Mouse (Mus musculus) left cerebral cortex, postnatal 36 days (tissue): ENCODE results near the gene Chgb. TPM values are rescaled to one million over a fixed set of nuclear protein-coding genes. Genes with fewer than 3 reads are reported as not detected.

ENCODE experiments used
- DNase-seq, 2 experiments: peaks; one replicate each; pipeline ENCODE4 v3.0.0; 2021 to 2022; ENCODE audit warnings: low spot score in 2 of 2, mixed read lengths in 1 of 2
- intact Hi-C: fragments of 180-260 bp; cut with DNase I; formaldehyde crosslinking; loops from one replicate; pipeline ENCODE4 v1.15.1; 2025
- total RNA-seq, 2 experiments: library from RNA; stranded (reverse); gene quantifications; 2 replicates each; pipeline ENCODE4 v1.2.3; 2021

The Chgb gene
- total RNA-seq = 100 to 1,000 TPM; 267 to 280 TPM

DNA sequence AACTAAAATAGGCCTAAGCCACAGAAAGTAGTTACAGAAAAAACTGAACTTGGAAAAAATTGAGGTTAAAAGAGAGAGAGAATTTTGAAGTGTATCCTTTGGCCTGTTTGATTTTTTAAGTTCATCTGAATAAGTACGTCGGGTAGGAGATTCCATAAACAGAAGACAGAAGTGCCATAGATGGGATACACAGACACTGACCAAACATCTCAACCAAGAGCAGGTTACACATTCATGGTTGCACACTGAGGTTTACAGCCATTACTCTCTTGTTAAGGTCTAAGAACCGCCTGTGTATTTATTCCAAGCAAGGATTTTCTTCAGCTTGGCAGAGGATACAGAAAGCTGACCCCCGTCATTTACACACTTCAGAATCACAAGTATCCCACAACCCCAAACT is at the start of gene Chgb:
Gene Chgb (plus strand): TSS at position 301 of the 400 bp plus-strand sequence.
- no peak for DNase-seq
- intact Hi-C loops = loop anchor here (2.0 to 5.0 kb wide), 3 partner anchors 39 to 264 kb away; no protein-coding TSS in a partner anchor

DNA sequence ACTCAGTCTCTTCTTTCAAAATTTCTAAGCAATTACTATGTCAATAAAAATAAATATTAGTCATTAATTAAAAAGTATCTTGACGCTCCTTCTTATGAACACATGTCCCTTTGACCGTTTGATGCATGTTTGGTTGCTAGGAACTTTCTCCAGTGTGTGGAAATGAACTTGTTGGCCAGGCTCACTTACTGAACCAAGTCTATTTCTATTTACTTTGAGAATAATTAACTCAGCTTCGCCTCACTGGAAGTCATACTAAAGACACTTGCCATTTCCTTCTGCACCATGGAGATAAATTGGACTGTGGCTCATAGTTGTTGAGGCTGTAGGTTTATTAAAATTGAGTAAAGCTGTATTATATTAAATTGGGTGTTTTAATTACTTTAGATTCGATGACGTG is 48.1 kb upstream of the Chgb start:
- intact Hi-C loops = no loop called here
- DNase-seq = no peak

DNA sequence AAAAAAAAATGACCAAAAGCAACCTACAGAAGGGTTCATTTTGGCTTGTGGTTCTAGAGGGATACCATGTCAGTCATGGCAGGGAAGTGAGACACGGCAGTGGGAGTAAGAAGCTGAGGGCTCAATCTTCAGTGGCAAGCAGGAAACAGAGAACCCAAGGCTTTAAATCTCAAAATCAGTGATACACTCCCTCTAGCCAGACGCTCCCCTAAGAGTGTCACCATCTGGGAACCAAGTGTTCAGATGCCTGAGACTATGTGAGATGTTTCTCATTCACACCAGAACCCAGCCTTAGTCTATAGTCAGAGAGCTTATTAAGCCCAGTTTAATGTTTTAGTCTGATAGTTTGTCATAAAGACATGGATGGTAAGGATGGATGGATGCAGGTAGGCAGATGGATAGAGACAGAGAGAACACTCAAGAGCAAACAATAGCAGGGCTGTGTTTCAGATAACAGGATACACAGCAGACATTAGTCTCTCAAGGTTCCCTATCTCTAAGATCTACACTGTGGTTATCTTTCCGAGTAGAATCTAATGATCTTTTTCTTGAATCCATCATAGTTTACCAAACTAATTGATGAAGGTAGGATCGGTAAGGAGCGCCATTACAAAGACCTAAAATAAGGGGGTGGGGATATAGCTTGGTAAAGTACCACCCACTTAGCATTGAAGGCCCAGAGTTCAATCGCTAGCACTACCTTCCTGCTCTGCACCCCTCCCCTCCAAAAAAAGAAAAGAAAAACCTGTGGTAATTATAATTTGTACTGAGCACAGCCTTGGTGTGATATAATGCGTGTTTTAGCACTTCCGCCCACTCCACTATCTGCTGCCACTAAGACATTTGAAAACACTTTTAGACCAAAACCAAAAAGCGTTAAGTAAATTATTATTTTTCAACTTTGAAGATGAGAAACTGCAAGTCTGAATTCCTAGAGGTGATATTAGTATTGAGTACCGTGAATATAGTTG is 47.2 kb upstream of the Chgb start:
- no peak for DNase-seq
- intact Hi-C loops = no loop called here

DNA sequence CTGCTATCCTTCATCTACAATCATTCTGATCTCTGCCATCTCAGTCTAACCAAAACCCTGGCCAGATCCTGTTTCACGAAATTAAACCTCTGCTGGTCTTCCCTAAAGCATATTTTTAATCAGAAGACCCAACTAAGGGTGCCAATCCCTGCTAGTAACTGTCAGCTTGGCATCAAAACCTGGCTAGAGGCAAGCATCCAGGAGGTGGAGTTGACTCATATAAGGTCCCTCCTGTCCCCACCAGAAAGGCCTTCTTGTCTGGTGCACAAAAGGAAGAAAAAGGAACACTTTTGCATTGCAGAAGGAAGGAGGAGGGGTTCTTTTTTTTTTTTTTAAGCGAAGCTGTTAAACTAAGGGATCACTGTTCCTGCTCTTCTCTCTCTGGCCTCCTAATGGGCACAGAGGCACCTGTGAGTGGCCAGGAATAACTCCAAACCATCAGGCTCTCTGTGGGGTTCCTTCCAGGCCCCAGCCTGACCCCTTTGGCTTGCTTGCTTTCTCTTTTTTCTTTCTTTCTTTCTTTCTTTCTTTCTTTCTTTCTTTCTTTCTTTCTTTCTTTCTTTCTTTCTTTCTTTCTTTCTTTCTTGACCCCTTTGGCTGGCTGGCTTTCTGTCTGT is 42.2 kb upstream of the Chgb start:
- intact Hi-C loops = no loop called here
- DNase-seq = no peak

DNA sequence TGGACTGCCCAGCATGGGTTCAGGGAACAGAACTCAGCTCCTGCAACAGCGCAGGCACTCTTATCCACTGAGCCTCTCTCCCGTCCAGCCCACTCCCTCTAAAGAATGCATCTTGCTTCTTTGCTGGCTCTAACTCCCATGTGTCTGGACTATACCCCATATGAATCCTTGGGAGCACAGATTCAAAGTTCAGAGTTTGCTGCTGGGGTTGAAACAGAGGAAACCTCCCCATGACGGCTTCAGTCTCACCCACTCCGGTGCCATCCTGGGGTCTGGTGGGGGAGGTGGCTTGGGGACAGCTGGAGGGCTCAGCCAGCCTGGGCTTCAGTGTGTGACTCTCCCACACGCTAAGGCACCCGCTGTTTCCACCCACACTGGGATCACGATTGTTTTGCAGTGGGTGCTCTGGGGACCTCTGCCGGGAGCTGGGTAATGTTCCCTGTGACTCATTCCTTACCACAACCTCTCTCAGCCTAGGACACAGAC is 39.2 kb upstream of the Chgb start:
- intact Hi-C loops = loop anchor here (5.0 kb wide), 1 partner anchor 40 kb away; the partner anchor contains the start of gene Chgb
- peak; percentile 66 to 80 for DNase-seq

DNA sequence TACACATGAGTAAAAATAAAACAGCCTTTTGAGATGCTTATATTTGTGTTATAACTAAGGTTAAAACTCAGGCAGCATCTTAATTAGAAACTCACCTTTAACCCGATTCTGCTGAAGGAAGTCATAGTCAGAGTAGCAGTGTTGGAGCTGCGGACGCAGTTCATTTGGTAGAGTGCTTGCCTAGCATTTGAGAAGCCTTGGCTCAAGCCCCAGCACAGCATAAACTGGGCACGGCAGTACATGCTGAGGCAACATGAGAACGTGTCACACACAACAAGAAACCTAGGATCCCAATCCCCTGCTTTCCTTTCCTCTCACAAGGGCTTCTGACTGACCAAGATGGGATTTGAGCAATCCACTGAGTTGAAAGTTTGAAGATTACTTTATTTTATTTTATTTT is 36.2 kb upstream of the Chgb start:
- intact Hi-C loops = loop anchor here (5.0 kb wide), 1 partner anchor 37 kb away; the partner anchor contains the start of gene Chgb
- DNase-seq = no peak

DNA sequence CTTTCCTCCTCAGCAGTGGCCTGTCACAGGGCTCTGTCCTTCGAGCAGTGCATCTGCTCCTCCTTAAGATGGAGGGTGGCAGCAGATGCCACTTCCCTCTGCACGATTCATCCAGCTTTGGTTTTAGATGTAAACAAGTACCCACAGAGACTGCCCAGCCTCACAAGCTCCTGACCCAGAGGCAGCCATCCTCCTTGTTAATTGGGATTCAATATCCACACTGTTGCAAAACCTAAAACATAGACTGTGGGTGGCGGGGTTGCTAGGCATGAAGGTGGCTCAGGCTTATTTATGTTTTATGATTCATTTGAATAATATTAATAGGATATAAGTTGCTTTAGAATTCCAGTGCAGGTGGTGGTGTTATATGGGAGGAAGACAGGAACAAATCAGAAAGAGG is 35.0 kb upstream of the Chgb start:
- intact Hi-C loops = no loop called here
- DNase-seq = no peak

DNA sequence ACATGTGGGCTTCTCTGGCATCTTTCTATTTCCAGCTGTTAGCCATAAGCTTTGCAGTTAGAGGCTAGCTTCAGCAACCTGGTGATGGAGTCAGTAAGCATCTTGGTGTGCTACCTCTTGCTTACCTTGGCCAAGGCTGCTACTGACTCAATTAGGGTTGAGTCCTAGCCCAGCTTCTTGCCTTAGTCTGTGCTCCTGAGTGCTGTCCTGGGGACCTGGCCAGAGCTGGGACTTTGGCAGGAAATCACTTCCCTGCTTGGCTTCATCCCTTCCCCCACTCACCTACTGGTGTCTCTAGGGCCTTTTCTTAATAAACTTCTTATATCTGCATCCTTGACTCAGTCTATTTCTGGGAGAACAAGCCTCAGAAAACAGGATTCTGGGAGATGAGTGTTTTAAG is 30.4 kb upstream of the Chgb start:
- DNase-seq = no peak
- intact Hi-C loops = no loop called here

DNA sequence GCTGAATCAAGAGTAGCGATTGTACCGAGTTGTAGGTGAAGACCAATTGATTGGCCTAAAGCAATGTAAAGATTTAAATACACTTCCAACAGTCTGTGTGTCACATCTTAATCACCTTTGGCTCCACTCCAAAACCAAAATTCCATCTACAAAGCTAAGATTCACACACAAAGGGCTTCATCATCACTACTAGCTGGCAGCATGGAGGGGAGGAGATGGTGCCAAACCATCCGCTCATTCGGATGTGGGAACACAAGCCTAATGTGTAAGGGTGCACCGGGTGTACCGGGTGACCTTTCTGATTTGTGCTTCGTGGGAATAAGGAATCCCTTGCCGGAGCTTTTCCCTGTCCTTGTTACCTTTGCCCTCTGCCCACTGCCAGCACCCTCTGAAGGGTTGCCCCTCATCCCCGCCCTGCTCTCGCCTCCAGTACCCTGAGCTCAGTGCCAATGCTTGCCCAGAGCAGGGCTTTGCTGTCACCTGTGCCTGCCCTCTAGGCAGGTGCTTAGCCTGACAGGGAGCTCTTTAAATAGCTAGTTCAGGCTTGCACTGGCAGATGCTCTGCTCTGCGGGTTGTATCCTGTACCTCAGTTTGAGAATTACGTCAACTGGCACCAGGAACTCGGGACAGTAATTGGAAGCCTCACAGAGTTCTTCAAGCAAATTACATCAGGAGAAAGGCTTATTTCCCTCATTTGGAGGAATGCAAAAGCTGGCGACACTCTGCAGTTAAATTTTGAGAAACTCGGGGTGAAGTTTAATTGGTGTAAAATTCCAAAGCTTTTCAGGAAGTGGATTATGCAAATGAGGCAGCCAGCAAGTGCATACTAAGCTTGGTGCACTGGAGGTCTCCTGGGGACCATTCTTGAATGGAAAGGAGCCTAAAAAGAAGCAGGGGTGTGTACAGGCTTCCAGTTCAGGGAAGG is 29.7 kb upstream of the Chgb start:
- DNase-seq = peak; percentile 36 to 44
- intact Hi-C loops = no loop called here

DNA sequence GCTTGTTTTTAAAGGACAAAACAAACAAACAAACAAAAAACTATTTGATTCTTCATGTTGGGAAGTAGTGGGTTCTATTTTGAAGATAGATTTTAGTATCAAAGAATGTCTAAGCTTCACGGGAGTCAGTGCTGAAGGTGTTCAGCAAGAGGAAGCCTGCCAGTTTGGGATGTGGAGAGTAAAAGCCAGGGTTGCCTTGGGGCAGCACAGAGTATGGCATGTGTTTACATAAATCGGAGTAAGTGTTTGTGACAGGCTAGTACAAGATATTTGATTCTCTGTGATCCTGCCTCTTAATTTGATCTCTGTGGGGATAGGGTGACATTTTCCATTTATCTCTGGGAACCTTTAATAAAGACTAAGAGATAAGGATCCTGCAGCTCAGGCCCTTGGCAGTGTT is 28.7 kb upstream of the Chgb start:
- intact Hi-C loops = no loop called here

DNA sequence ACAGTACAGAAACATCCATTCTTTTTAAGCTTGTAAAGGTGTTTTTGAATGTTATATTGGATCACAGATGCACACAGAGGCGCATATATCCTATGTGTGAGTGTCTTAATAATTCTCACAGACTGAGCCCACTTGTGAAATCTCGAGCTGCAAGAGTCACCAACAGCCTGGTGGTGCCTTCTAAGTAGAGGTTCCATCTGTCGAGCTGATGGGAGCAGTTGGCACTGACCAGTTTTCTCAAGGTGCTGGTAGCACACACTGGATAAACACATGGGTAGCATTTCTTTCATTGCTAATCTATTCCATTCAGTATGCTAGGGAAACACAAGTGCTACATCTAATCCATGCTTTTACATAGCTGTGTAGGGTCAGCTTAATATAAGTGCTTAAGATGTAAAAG is 27.9 kb upstream of the Chgb start:
- DNase-seq = no peak
- intact Hi-C loops = no loop called here

More for the DNA sequence above, 28.7 kb upstream of the Chgb start:
- no peak for DNase-seq

DNA sequence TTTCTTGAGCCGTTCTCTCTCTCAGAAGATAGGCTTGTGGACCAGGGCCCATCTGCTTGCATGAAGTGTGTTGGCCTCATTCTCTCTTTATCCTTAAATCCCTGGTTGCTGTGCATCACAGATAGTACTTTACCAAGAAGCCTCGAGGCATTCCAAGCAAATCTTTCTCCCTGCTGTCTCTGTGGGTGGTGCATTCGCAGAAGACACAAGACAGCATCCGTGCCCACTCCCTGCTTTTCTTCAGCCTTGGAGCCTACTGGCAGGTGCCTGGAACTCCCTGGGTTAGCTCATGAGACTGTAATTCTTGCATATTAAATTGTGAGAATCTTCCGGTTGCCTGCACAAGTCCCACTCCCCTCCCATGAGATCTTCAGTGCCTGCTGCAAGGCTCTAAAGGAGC is 23.2 kb upstream of the Chgb start:
- peak; percentile 76 to 78 for DNase-seq
- intact Hi-C loops = no loop called here

DNA sequence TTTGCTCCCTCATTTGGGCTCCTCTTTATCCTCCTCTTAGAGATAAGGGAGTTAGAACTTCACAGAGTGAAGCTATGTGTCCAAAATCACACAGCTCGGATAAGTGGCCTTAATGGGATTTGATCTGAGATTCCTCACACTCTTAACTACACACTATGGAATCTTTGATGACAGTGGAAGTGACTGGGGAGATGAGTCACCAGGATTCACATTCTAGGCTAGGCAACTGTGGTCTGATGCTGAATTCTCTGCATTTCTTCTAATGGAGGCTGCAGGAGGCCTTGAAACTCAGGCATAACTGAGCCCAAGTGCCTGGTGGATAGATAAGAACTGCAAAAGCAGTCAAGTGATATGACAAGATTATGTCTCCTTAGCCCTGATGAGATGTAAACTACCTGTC is 10.3 kb upstream of the Chgb start:
- no peak for DNase-seq
- intact Hi-C loops = no loop called here

DNA sequence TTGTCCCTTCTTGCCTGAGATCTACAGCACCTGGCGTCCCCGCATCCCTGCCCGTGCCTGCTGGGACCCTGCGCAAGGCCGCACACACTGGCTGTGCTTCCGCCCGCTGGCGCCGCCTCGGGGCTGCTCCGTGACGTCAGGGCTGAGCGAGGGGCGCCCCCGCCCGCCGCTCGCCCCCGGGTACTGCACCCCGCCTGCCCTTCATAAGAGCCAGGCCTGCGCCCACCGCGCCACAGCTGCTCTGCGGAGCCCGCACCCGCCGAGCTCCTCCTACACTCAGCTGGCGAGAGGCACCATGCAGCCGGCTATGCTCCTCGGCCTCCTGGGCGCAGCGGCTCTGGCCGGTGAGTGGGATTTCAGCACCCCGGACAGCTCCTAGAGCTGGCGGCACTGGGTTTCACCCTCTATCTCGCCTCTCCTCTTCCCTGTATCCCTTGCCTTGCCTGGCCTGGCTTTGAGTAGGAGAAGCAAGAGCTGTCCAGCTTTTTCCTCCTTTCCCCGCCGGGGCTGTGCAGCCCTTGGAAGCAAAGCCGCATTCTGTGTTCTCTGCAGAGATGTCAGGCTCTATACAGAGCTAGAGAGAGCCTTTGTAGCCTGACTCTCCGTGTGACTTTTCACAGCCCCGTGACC is 476 bp downstream of the Chgb start:
- peak; percentile 88 to 92 for DNase-seq
- intact Hi-C loops = loop anchor here (2.0 to 5.0 kb wide), 3 partner anchors 39 to 264 kb away; no protein-coding TSS in a partner anchor

DNA sequence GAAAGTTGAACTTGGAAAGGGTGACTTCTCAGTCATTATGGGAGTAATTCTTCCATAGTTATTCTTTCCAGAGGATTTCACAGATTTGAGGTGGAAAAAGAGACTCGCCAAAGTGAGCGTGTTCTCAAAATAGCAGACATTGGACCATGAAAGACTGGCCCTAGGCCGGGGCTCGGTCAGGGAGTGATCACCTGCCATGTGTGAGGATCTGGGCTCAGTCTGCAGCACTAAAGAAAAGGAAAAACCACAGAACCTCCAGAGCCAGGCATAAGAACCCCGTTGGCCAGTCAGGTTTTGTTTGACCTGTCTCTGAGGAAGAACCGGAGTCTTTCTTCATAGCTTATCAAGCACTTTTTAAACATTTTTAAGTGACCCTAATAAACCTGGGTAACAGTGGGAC is 3.0 kb downstream of the Chgb start:
- intact Hi-C loops = loop anchor here (5.0 kb wide), 2 partner anchors 42 to 267 kb away; no protein-coding TSS in a partner anchor
- DNase-seq = no peak

DNA sequence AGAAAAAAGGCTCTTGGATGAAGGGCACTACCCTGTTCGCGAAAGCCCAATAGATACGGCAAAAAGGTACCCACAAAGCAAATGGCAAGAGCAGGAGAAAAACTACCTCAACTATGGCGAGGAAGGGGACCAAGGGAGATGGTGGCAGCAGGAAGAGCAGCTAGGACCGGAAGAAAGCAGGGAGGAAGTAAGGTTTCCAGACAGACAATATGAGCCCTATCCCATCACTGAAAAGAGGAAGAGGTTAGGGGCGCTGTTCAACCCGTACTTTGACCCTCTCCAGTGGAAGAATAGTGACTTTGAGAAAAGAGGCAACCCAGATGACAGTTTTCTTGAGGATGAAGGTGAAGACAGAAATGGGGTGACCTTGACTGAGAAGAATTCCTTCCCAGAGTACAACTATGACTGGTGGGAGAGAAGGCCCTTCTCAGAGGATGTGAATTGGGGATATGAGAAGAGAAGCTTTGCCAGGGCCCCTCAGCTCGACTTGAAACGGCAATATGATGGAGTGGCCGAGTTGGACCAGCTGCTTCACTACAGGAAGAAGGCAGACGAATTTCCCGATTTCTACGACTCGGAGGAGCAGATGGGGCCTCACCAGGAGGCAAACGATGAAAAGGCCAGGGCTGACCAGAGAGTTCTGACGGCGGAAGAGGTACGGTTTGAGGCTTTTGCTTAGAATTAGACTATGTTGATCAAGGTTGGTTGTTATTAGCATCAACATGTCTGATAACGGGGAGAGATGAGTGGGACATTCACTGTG is 12.5 kb downstream of the Chgb start:
- intact Hi-C loops = no loop called here
- DNase-seq = no peak

DNA sequence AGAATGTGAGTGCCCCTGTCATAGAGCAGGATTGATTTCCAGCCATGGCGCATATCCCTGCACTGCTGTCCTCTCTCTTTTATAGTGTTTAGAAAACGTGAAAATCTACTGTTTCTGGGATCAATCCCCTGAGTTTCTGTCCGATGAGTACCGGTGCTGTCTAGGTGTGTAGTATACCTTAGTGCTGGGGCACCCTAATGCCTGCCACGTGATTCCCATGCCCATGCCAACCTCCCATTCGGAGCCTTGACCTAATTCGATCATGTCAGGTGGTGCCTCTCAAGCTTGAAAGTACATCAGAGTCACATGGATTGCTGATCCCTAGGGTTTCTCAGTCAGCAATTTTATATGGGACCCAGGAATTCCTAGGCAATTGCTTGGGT is 13.1 kb downstream of the Chgb start:
- intact Hi-C loops = no loop called here
- no peak for DNase-seq

DNA sequence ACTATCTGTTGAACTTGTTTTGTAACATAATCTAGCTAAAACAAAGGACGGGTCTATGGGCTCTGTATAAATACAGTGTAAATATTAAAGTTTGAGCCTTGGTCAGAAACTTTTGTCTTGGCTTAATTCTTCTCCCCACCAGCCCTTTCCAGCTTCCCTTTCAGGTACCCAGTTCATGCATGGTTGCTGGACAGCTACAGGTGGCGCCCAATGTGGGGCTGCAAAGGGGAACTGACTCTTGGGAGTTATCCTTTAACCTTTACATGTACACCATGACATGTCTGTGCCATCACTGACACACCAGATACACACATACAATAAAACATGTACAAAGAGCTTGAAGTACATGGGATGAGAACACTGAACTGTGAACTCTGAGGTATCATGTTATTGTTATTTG is 21.9 kb downstream of the Chgb start:
- intact Hi-C loops = no loop called here
- no peak for DNase-seq
